Mouse (Mus musculus): ENCODE measurements at regions not wholly inside any gene's neighbourhood (a gene's known extent, or its start where the extent isn't known, plus 50 kb on each side); places are given as distances from the start of the nearest gene placed in this dataset.

GRCm38 (mm10) chr14:105733013-105733728 lies 163.4 kb downstream of the Spry2 start:
- TF ChIP-seq CTCF (conservative IDR thresholded peaks at IDR 0.05; ENCODE audit: low read length) (no peak), NANOG (IDR thresholded peaks at IDR 0.05; ENCODE audit: borderline replicate concordance, low read length) (no peak), POU5F1 (IDR thresholded peaks at IDR 0.05; ENCODE audit: borderline replicate concordance, low read length) (no peak)
